Mouse (Mus musculus) kidney, adult 2 months (tissue): ENCODE measurements around the gene Vps25.

ENCODE experiments used
- CTCF ChIP-seq: fragments of 200-500 bp; conservative IDR thresholded peaks from 2 replicates; pipeline ENCODE4 v1.5.1; 2011; ENCODE audit warnings: low read depth, mild to moderate bottlenecking, control low read depth, low read length, moderate library complexity, mixed read lengths; ENCODE audit not compliant: insufficient read depth, insufficient read length
- POLR2A ChIP-seq: fragments of 200-500 bp; IDR thresholded peaks from one replicate; pipeline ENCODE4 v1.6.1; 2011; ENCODE audit warnings: low read depth, low read length, control low read depth

- TF ChIP-seq POLR2A, result no peak
- TF ChIP-seq CTCF, result no peak
Measured at GRCm38 (mm10) chr11:101245071-101245470, 8.4 kb upstream of the Vps25 start.
